Mouse (Mus musculus) embryonic facial prominence, embryonic 10.5 days (tissue): ENCODE measurements at regions not wholly inside any gene's neighbourhood (a gene's known extent, or its start where the extent isn't known, plus 50 kb on each side); places are given as distances from the start of the nearest gene placed in this dataset.
A peak's percentile ranks its signal among the peaks of the same experiment; 100 is the strongest.

ENCODE experiments used
- DNase-seq: peaks from one replicate; pipeline ENCODE4 v3.0.0-alpha.2; 2017; ENCODE audit warnings: low spot score
- H3K27ac ChIP-seq: fragments of 300-500 bp; sonication (generic); replicated peaks from 2 replicates; pipeline ENCODE4 v1.5.1; 2016; ENCODE audit warnings: mild to moderate bottlenecking
- H3K27me3 ChIP-seq: fragments of 300-500 bp; sonication (generic); replicated peaks from 2 replicates; pipeline ENCODE4 v1.6.1; 2016; ENCODE audit warnings: low read depth, mild to moderate bottlenecking; ENCODE audit not compliant: poor library complexity, severe bottlenecking
- H3K36me3 ChIP-seq: fragments of 300-500 bp; sonication (generic); replicated peaks from 2 replicates; pipeline ENCODE4 v1.6.1; 2016; ENCODE audit warnings: mild to moderate bottlenecking, moderate library complexity
- H3K4me1 ChIP-seq: fragments of 300-500 bp; sonication (generic); 2 replicates; pipeline ENCODE4 v1.6.1; 2016
- H3K4me3 ChIP-seq: fragments of 300-500 bp; sonication (generic); 2 replicates; pipeline ENCODE4 v1.5.1; 2016; ENCODE audit warnings: mild to moderate bottlenecking, moderate library complexity
- H3K9me3 ChIP-seq: fragments of 300-500 bp; sonication (generic); 2 replicates; pipeline ENCODE4 v1.6.1; 2016; ENCODE audit warnings: mild to moderate bottlenecking
- WGBS: fragments of 180-500 bp; shearing (Covaris S2); methylation state at CpG from one replicate; pipeline ENCODE4 v1.1.7; 2016; 5-methylcytosine and 5-hydroxymethylcytosine counted together

DNA sequence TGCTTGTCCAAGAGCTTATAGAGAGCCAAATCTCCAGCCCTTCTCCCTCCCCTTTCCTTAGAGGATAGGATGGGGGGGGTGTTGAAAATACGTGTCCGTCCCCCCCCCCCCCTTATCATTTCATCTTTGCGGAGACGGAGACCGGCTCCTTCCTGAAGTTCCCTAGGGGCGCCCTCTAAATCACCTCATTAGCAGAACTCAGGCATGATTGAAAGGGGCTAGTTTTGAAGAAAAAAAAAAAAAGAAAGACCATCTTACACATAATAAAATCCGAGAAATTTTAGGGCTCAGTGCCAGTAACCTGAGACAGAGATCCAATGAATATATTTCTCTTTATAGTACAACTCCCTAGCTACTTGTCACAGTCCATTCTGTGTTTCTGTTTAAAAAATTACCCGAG is 127.3 kb upstream of the Ptbp2 start:
- Histone ChIP-seq H3K9me3 (no peaks in the 10 kb centered on the region), H3K27me3 (no peaks in the 10 kb centered on the region), H3K4me3 (no peak overlapping the region), H3K27ac (no peak overlapping the region), H3K36me3 (no peaks in the 10 kb centered on the region), H3K4me1 (no peaks in the 10 kb centered on the region)
- DNase-seq, result peak; percentile 32
- WGBS, result 48% methylated on average over 8 of the region's 8 CpGs

DNA sequence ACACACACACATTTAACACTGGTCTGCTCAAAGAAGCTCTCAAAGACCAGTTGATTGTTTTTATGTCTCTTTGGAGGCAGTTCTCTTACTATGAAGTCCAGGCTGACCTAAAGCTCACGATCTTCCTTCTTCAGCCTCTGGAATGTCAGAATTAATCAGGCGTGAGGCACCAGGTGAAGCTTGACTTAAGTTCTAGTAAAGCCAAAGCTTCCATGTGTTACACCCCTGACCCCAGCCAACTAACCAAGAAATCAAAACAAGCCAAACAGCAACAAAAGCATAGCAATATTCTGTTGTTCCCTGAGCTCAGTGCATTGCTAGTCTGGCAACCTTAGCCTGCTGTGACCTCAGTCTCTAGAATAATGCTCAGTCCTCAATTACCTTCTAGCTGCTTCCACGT is 120.0 kb upstream of the Ptbp2 start:
- Histone ChIP-seq H3K4me1 (no peaks in the 10 kb centered on the region), H3K9me3 (no peaks in the 10 kb centered on the region), H3K27ac (no peak overlapping the region), H3K4me3 (no peak overlapping the region), H3K27me3 (no peaks in the 10 kb centered on the region), H3K36me3 (no peaks in the 10 kb centered on the region)
- no peak for DNase-seq
- 67% methylated on average over 3 of the region's 3 CpGs for WGBS

DNA sequence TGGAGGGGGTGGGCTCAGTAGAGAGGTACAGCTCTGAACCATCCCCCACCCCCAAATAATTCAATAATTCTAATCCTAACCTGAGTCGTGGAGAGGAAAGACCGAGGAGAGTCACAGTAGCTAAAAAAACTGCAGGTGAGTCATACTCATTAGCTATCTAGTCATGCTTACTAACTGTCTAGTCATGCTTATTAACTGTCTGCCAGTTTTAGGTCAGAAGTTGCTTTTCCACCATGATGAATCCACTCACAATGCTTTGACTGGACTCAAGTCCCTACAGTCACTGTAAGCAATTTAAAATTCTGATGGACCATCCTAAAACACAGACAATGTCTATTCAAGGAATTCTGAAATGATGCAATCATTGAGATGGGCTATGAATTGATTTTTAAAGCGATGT is 110.9 kb upstream of the Ptbp2 start:
- Histone ChIP-seq H3K36me3 (no peaks in the 10 kb centered on the region), H3K4me3 (no peak overlapping the region), H3K4me1 (peaks cover 21% of the 10 kb centered on the region), H3K27ac (no peak overlapping the region), H3K9me3 (no peaks in the 10 kb centered on the region), H3K27me3 (no peaks in the 10 kb centered on the region)
- WGBS, result 89% methylated on average over 3 of the region's 3 CpGs
- no peak for DNase-seq

DNA sequence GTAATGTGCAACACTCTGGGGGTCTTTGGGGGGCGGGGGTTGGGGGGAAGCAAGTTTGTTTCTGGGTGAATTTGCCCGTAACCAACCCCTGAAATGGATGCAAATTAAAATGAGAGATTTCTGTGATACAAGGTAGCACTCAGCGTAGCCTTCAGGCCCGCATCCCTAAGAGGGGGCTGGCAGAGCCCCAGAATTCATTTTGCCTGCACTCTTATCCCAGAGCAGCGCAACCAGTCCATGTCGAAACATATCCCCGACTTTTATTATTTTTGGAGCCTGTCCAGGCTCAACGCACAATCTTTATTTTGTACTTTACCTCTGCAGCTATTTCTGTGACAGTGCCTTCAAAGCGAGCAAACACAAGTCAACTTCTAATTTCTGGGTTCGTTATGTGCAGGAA is 109.8 kb upstream of the Ptbp2 start:
- no peaks in the 10 kb centered on the region for H3K27me3 ChIP-seq
- H3K4me3 ChIP-seq, result peak overlapping the region; percentile 48
- H3K9me3 ChIP-seq, result no peaks in the 10 kb centered on the region
- no peaks in the 10 kb centered on the region for H3K36me3 ChIP-seq
- peaks cover 21% of the 10 kb centered on the region for H3K4me1 ChIP-seq
- 71% methylated on average over 10 of the region's 10 CpGs for WGBS
- no peak overlapping the region for H3K27ac ChIP-seq
- no peak for DNase-seq

DNA sequence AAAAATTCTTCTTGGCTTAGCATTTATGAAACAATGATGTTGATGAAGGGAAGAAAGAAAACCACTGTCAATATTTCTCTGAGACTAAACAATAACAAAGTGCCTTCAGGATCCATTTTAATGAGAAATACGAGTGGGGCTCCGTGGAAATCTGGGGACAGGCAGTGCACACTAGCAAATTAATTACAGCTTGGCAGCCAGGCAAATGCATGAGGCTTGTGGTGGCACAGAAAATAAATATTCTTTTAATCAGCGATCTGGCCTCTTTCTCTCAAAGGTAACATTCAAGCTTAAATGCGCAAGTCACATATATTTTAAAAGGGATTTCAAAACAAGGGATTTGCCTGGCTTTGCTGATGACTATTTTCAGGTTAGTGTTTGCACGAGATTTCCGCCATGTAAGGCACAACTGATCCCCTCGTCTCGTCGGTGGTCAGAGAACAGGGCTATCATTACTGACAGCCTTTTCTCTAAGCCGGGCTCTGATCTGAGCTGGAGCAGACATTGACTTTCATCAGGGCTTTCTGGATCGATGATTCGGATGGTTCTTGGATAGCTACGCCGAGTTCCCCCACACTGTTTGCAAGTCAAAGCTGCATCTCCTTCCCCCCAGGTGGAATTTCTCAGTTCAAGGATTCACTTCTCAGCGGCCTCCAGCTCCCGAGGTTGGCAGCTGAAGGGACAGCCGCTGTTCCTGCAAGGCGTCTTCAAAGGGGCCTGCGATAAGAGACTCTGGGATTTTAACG is 109.1 kb upstream of the Ptbp2 start:
- Histone ChIP-seq H3K36me3 (no peaks in the 10 kb centered on the region), H3K9me3 (no peaks in the 10 kb centered on the region), H3K27me3 (no peaks in the 10 kb centered on the region), H3K4me3 (peak overlapping the region; percentile 48), H3K27ac (no peak overlapping the region; the same call in 1 of the 2 replicates), H3K4me1 (peaks cover 21% of the 10 kb centered on the region)
- DNase-seq, result peak; percentile 32
- WGBS, result 13% methylated on average over 20 of the region's 20 CpGs

DNA sequence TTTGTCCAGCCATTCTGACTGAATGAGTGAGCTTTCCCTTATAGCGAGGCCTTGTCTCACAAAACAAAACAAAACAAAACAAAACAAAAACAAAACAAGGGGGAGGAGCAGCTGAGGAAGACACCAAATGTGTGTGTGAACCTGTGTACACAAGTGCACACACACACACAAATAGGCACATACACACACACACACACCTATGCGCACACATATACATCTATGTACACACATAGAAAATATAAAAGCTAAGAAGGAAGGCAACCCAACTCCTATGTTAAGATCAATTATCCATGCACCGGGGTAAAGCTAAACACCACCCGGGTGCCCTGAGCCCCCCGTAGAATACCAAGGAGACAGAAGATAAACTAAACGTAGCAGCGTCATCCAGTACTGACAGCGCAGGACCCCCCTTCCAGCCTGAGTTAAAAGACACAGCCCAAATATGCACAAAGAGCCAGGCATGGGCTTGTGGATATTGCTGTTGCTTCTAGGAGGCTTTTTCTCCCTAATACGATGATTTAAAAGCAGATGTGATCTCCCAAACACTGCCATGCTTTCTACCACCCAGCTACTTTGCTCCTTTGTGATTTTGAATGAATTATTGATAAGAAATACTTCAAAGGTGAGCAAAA is 108.4 kb upstream of the Ptbp2 start:
- no peaks in the 10 kb centered on the region for H3K36me3 ChIP-seq
- DNase-seq, result no peak
- no peak overlapping the region for H3K27ac ChIP-seq
- no peaks in the 10 kb centered on the region for H3K27me3 ChIP-seq
- peaks cover 21% of the 10 kb centered on the region for H3K4me1 ChIP-seq
- WGBS, result 69% methylated on average over 9 of the region's 9 CpGs
- no peaks in the 10 kb centered on the region for H3K9me3 ChIP-seq
- H3K4me3 ChIP-seq, result no peak overlapping the region

DNA sequence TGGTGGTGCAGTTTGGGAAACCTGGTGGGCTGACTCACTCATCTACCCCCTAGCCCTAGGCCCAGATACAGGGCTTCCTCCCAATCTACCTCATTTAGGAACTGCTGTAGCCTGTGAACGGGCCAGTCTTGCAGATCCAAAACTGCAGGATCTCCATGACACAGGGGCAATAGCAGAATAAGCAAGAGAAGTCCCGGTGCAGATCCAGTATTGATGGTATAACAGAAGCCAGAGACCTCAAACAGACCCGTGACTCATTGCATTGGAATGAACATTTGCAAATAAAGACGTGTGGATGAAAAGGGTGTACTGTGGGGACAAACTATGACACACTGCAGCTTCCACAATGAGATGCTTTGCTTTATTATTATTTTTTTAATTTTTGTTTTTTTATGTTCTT is 106.6 kb upstream of the Ptbp2 start:
- no peak for DNase-seq
- H3K27ac ChIP-seq, result no peak overlapping the region
- WGBS, result 74% methylated on average over 4 of the region's 4 CpGs
- no peaks in the 10 kb centered on the region for H3K27me3 ChIP-seq
- H3K36me3 ChIP-seq, result no peaks in the 10 kb centered on the region
- H3K4me1 ChIP-seq, result peaks cover 21% of the 10 kb centered on the region
- H3K4me3 ChIP-seq, result no peak overlapping the region
- no peaks in the 10 kb centered on the region for H3K9me3 ChIP-seq

DNA sequence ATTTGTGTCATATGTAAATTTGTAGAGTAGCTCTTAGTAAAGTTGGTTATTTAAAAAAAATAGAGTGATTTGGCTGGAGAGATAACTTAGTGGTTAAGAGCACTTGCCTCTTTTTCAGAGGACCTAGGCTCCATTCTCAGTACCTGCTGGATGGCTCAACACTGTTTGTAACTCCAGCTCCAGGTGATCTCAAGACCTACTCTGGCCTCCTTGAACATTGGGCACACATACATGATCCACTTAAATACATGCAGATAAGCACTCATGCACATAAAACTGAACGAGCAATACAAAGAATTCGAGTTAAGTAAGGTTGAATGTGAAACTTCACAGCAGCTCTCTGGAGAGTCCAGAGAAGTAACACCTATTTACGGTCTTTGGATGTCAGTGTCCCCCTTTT is 104.2 kb upstream of the Ptbp2 start:
- Histone ChIP-seq H3K27ac (no peak overlapping the region), H3K4me1 (peaks cover 14% of the 10 kb centered on the region), H3K9me3 (no peaks in the 10 kb centered on the region), H3K4me3 (no peak overlapping the region), H3K36me3 (no peaks in the 10 kb centered on the region), H3K27me3 (no peaks in the 10 kb centered on the region)
- DNase-seq, result no peak
- 93% methylated on average over 3 of the region's 3 CpGs for WGBS

DNA sequence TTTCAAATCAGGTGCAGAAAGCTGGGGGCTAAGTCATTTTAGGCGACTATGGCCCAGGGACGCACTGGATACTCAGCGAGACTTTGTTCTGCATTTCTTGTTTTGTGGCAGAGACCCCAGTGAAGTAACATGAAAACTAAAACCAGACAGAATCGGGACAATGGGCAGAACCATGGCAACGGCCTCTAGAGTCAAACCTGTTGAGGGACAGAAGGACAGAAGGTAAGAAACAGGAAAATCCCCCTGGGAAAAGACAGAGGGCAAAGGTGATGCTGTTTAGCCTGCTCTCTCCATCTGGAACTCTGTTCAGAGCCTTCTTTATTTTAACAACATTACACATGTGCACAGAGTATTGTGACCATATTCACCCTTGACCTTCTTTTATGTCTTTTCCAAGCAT is 92.1 kb upstream of the Ptbp2 start:
- 58% methylated on average over 5 of the region's 5 CpGs for WGBS
- Histone ChIP-seq H3K27me3 (no peaks in the 10 kb centered on the region), H3K36me3 (no peaks in the 10 kb centered on the region), H3K4me1 (no peaks in the 10 kb centered on the region), H3K27ac (no peak overlapping the region), H3K4me3 (no peak overlapping the region), H3K9me3 (no peaks in the 10 kb centered on the region)
- peak; percentile 11 for DNase-seq

DNA sequence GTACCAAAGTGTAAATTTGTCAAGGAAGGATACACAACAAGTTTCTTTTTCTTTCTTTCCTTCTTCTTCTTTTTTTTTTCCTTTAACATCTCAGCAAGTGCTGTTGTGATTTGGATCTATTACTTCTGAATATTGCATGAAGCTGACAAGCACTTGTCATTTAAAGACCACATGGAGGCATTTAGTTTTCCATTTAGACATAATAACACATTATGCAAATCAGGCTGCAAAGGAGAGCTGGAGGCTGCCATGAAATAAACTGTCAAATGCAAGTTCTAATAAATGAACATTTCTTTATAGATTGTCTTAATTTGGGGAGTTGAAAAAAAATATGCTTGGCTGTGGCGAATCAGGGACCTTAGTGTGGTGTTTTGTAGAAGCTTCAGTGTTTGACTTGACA is 90.8 kb upstream of the Ptbp2 start:
- WGBS, result 94% methylated on average over 1 of the region's 1 CpGs
- no peak for DNase-seq
- no peaks in the 10 kb centered on the region for H3K27me3 ChIP-seq
- no peaks in the 10 kb centered on the region for H3K4me1 ChIP-seq
- H3K36me3 ChIP-seq, result no peaks in the 10 kb centered on the region
- no peak overlapping the region for H3K4me3 ChIP-seq
- H3K27ac ChIP-seq, result no peak overlapping the region
- no peaks in the 10 kb centered on the region for H3K9me3 ChIP-seq

DNA sequence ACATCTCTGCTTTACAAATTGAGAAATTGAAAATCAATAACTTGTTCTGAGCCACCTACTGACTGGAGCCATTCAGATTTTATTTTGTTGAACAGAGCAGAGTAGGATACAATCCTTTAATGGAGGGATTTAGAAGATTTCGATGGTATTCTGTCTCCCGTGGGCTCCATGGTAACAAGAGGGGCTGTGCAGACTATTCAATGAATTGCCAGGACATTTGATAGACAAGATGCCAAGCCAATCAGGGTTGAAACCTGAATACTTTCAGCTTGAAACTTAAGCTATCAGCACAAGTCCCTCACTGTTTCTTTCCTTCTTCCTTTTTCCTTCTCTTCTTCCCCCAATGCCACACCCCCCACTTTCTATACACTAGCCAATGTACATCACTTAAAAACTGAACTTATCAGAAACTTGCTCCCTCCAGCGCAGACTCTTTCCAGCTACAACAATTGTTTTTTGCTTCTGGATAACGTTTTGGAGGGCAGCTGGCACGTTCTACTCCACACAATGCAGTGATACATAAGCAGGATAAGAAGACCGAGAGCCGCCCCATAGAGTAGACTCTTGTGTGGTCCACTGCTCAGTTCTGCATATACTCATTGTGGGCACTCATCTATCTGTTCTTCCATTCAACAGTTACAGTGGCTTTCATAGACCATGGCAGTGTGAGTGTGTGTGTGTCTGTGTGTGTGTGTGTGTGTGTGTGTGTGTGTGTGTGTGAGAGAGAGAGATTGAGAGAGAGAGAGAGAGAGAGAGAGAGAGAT is 78.1 kb upstream of the Ptbp2 start:
- no peaks in the 10 kb centered on the region for H3K9me3 ChIP-seq
- no peaks in the 10 kb centered on the region for H3K36me3 ChIP-seq
- H3K27me3 ChIP-seq, result no peaks in the 10 kb centered on the region
- no peaks in the 10 kb centered on the region for H3K4me1 ChIP-seq
- H3K27ac ChIP-seq, result no peak overlapping the region
- no peak overlapping the region for H3K4me3 ChIP-seq
- DNase-seq, result no peak
- WGBS, result 84% methylated on average over 7 of the region's 7 CpGs
